Mouse (Mus musculus) kidney, adult 9 months (tissue): ENCODE measurements around the gene Olfr1404.
"Not testable (repeated sequence)": the region's sequence is repeated elsewhere in the genome, so short reads cannot be mapped to it uniquely, and the experiment has no call there.

Experiments
- DNase-seq: peaks from one replicate; pipeline ENCODE4 v3.0.0; 2022

Gene Olfr1404

GRCm38 (mm10) chr1:173212092-173212491 is at the start of gene Olfr1404:
Gene Olfr1404, plus strand, starts transcription at chr1:173212392.
- DNase-seq, result no peak

- DNase-seq, result no peak
Measured at GRCm38 (mm10) chr1:173174154-173174842, 37.9 kb upstream of the Olfr1404 start.

GRCm38 (mm10) chr1:173190540-173190939 is 21.7 kb upstream of the Olfr1404 start, which contains the start of gene Olfr1406:
Gene Olfr1406, minus strand, starts transcription at chr1:173190640.
- no peak for DNase-seq

GRCm38 (mm10) chr1:173192059-173192458 is 20.1 kb upstream of the Olfr1404 start:
- no peak for DNase-seq

- no peak for DNase-seq
Measured at GRCm38 (mm10) chr1:173196359-173196758, 15.8 kb upstream of the Olfr1404 start.

- no peak for DNase-seq
Measured at GRCm38 (mm10) chr1:173197508-173197907, 14.7 kb upstream of the Olfr1404 start, which contains the start of gene Olfr218. Gene Olfr218, plus strand, starts transcription at chr1:173197808.

- no peak for DNase-seq
Measured at GRCm38 (mm10) chr1:173216481-173216880, 4.3 kb downstream of the Olfr1404 start.

- DNase-seq, result no peak
Measured at GRCm38 (mm10) chr1:173227081-173227480, 14.9 kb downstream of the Olfr1404 start, which contains the start of gene Fcer1a. Gene Fcer1a, minus strand, starts transcription at chr1:173227214.

- DNase-seq, result not testable (repeated sequence)
Measured at GRCm38 (mm10) chr1:173237004-173237403, 24.8 kb downstream of the Olfr1404 start.

- no peak for DNase-seq
Measured at GRCm38 (mm10) chr1:173249888-173250287, 37.7 kb downstream of the Olfr1404 start.

- DNase-seq, result no peak
Measured at GRCm38 (mm10) chr1:173265701-173266100, 53.5 kb downstream of the Olfr1404 start, which contains the start of gene Olfr418. Gene Olfr418, plus strand, starts transcription at chr1:173266001.
